8 mouse cellular contexts compared by ENCODE assay signal in the genomic region with DNA sequence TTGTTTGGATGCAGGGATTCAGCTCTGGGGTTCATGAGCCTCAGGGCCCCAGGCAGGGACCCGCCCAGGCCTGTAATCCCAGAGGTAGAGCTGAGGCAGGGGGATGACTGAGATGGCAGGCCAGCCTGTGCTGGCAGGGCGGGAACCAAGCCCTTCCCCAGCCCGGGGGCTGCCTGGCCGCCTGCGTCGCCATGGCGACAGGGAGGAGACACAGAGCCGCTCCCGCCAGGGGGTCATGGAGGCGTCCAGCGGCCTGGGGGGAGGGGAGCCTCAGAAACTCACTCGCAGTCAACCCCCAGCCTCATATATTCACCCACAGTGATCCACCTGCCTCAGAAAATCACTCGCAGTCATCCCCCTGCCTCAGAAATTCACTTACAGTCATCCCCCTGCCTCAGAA. TPM values are rescaled to one million over a fixed set of nuclear protein-coding genes. Genes with fewer than 3 reads are reported as not detected.
A peak's percentile ranks its signal among the peaks of the same experiment; 100 is the strongest.
DNase-seq lines count a peak whose midpoint lies in the region; ATAC-seq and TF ChIP-seq lines count a peak whose summit lies in the region.
"Not testable (repeated sequence)": the region's sequence is repeated elsewhere in the genome, so short reads cannot be mapped to it uniquely, and the experiment has no call there.

No protein-coding gene starts in this region.

- H3K4me3 ChIP-seq in lung, embryonic 14.5 days (ENCODE audit: low read depth, low read length), result not testable (repeated sequence)

- not testable (repeated sequence) for H3K27me3 ChIP-seq in lung, embryonic 14.5 days (ENCODE audit: insufficient read depth, low read length)

- TF ChIP-seq CTCF in lung, embryonic 14.5 days (IDR thresholded peaks at IDR 0.05; ENCODE audit: low read depth), result not testable (repeated sequence)

- H3K27ac ChIP-seq in lung, embryonic 14.5 days (ENCODE audit: low read depth), result not testable (repeated sequence)

- not testable (repeated sequence) for ATAC-seq in lung, embryonic 14.5 days (ENCODE audit: insufficient read depth)

- not testable (repeated sequence) for H3K4me1 ChIP-seq in lung, embryonic 14.5 days (ENCODE audit: insufficient read depth)

- WGBS in lung, embryonic 14.5 days, result 18% methylated on average over 13 of the region's 13 CpGs

- not testable (repeated sequence) for H3K36me3 ChIP-seq in lung, embryonic 14.5 days (ENCODE audit: insufficient read depth)

- peak; percentile 34 for DNase-seq in CD4-positive, CD25-positive, alpha-beta regulatory T cell, adult 2 months (ENCODE audit: low read depth, low spot score)
- peak; percentile 72 for DNase-seq in adrenal gland, adult 2 months
- peak; percentile 29 for DNase-seq in embryo, embryonic 10 days (ENCODE audit: low spot score)
- peak; percentile 98 for DNase-seq in heart, adult 11 months
- peak; percentile 35 to 83 for DNase-seq in kidney, postnatal 25 days
- DNase-seq in lung, embryonic 14.5 days, result peak; percentile 0
- DNase-seq in right cerebral cortex, postnatal 10 days (ENCODE audit: low spot score in 2 of 2), result peak; percentile 64 to 67
- peak; percentile 64 for DNase-seq in thymus, postnatal 4 days

- peaks cover 46% of the 10 kb centered on the region for H3K9me3 ChIP-seq in lung, embryonic 14.5 days (ENCODE audit: low read depth, low read length)

- H3K4me2 ChIP-seq in lung, embryonic 14.5 days, result not testable (repeated sequence)

- not testable (repeated sequence) for H3K9ac ChIP-seq in lung, embryonic 14.5 days

RNA-seq across cellular contexts. Expression of gene Gm21887, which starts 4.3 kb away (rescaled TPM):
- total RNA-seq in adrenal gland, adult 2 months (2021), result 100 to 1,000 TPM in 1 of 2 experiments, 10 to 100 TPM in 1; 67.4 to 241 TPM
- 957 and 2,016 TPM in 2 replicates for polyA plus RNA-seq in adrenal gland, adult 2 months (2012; rRNA removed)
- 252 and 439 TPM in 2 replicates for polyA plus RNA-seq in lung, embryonic 14.5 days (2014; fragmentation: Nextera tagmentation; extraction: Ambion mirVana)

Comparison
In these comparisons a context has a peak if more than half of its experiments do, and no peak if none do; other contexts are left out.
1. DNase-seq: peak in every context shown above with its lines; median percentile 98 in heart, adult 11 months; 72 in adrenal gland, adult 2 months; 66 in right cerebral cortex, postnatal 10 days; 64 in thymus, postnatal 4 days; 59 in kidney, postnatal 25 days; 34 in CD4-positive, CD25-positive, alpha-beta regulatory T cell, adult 2 months; 29 in embryo, embryonic 10 days; 0 in lung, embryonic 14.5 days.